Mouse (Mus musculus): ENCODE measurements around the gene Cers6.

DNA sequence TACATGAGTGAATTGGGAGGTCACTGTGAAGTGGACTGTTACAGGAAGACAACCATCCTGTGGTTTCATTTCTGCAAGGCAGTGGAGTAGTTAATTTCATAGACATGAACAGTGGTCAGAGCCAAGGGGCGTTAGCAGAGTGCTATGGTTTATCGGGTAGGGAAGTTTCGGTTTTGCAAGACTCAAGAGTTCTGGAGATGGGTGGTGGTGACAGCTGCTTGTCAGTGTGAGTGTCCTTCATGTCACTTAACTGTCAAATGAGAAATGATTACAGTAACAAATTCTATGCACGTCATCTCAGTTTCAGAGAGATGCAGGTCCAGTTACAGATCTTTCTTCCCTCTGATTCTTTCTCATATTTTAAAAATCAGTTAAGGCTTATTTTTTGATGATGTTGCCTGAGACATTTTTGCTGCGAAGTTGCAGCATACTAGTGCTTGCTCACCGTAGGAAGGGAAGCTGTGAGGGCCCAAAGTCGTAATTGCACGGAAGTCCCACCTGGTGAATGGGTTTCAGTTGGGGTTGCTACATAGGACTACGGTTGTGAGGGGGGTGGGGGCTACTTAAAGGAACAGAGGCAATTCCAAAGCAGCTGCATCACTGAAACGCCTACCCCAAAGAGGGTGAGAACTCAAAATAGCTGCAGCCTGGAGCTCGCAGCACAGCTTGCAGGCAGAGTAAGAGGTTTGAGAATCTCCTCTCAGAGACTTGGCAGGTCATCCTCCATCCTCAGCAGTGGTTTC lies 46.7 kb downstream of the Cers6 start:
- TF ChIP-seq CTCF (IDR thresholded peaks at IDR 0.05; ENCODE audit: control insufficient read depth, insufficient read depth, insufficient read length) (no peak), MAX (IDR thresholded peaks at IDR 0.05) (no peak), MYOD1 (IDR thresholded peaks at IDR 0.05; ENCODE audit: control insufficient read depth, insufficient read length, low read depth) (no peak)
